ENCODE assay signal across 9 mouse cellular contexts in the genomic region with DNA sequence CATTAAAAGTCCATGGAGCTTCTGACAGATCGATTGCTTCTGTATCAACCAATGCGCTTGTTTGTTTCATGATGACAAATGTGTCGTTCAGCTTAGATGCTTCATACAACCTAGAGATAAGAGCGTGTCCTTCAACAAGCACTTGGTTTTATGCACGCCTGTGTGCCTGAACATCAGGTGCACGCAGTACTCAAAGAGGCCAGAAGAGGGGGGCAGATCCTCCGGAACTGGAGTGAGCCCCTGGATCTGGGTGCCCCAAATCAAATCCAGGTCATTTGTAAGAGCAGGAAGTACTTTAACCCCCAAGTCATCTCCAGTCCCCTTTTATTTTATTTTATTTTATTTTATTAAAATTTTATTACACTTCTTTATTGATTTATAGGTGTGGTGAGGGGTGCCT.
A peak's percentile ranks its signal among the peaks of the same experiment; 100 is the strongest.
DNase-seq lines count a peak whose midpoint lies in the region; ATAC-seq and TF ChIP-seq lines count a peak whose summit lies in the region.
"Had no signal": no experiment of that assay in that cellular context is flagged by ENCODE, and none has a peak within 500 bp of the region (broad histone marks: within the 10 kb centered on the region; RNA-seq: fewer than 3 reads in every experiment).

No protein-coding gene starts in this region.

- no peaks in the 10 kb centered on the region for H3K27me3 ChIP-seq in intestine, postnatal 0 days (replicated peaks; ENCODE audit: control insufficient read depth, insufficient read depth, low read length)
- H3K27me3 ChIP-seq in intestine, embryonic 15.5 days (replicated peaks): no peaks in the 10 kb centered on the region
- no peaks in the 10 kb centered on the region for H3K27me3 ChIP-seq in thymus, adult 2 months (ENCODE audit: control insufficient read depth, insufficient read depth, low read length)
- no peaks in the 10 kb centered on the region for H3K27me3 ChIP-seq in embryonic facial prominence, embryonic 11.5 days (ENCODE audit: control insufficient read depth, insufficient read depth, low read length)
- H3K27me3 ChIP-seq: limb, embryonic 12.5 days had no signal

- H3K36me3 ChIP-seq in intestine, postnatal 0 days (ENCODE audit: control insufficient read depth, insufficient read depth): no peaks in the 10 kb centered on the region
- no peaks in the 10 kb centered on the region for H3K36me3 ChIP-seq in intestine, embryonic 15.5 days
- H3K36me3 ChIP-seq in thymus, adult 2 months (ENCODE audit: control insufficient read depth, insufficient read depth, low read length): no peaks in the 10 kb centered on the region
- H3K36me3 ChIP-seq in embryonic facial prominence, embryonic 11.5 days (replicated peaks; ENCODE audit: control insufficient read depth, insufficient read depth, low read depth, low read length): no peaks in the 10 kb centered on the region
- H3K36me3 ChIP-seq: limb, embryonic 12.5 days had no signal

- no peak for TF ChIP-seq POLR2A in thymus, adult 2 months (IDR thresholded peaks at IDR 0.05; ENCODE audit: control insufficient read depth, extremely low read depth, insufficient read depth, low read length, poor library complexity)

- peak; percentile 59 for TF ChIP-seq CTCF in intestine, postnatal 0 days (IDR thresholded peaks at IDR 0.05; ENCODE audit: low read depth)
- TF ChIP-seq CTCF in thymus, adult 2 months (IDR thresholded peaks at IDR 0.05; ENCODE audit: borderline replicate concordance, control insufficient read depth, extremely low read depth, insufficient read depth, low read length, poor library complexity): no peak

- DNase-seq in thymus, adult 2 months: peak; percentile 1
- no peak for DNase-seq in thymus, postnatal 36 days
- peak; percentile 14 for DNase-seq in embryonic facial prominence, embryonic 11.5 days (ENCODE audit: low spot score)
- peak; percentile 54 for DNase-seq in thymus, postnatal 4 days
- no peak for DNase-seq in heart, adult 8-10 months (ENCODE audit: low spot score)
- DNase-seq in urinary bladder, postnatal 25 days (ENCODE audit: low spot score): no peak

- 63% methylated on average over 7 of the region's 7 CpGs for WGBS in intestine, postnatal 0 days
- 65% methylated on average over 7 of the region's 7 CpGs for WGBS in intestine, embryonic 15.5 days
- WGBS in thymus, adult 2 months: 74% methylated on average over 7 of the region's 7 CpGs
- 73% methylated on average over 7 of the region's 7 CpGs for WGBS in embryonic facial prominence, embryonic 11.5 days

- ATAC-seq in intestine, postnatal 0 days: no peak
- no peak for ATAC-seq in intestine, embryonic 15.5 days
- no peak for ATAC-seq in embryonic facial prominence, embryonic 11.5 days (replicated peaks; ENCODE audit: insufficient number of reproducible peaks, low FRiP score, low TSS enrichment, low read depth)

- H3K4me1 ChIP-seq in intestine, postnatal 0 days (replicated peaks; ENCODE audit: control insufficient read depth, insufficient read depth, low read length): no peaks in the 10 kb centered on the region
- no peaks in the 10 kb centered on the region for H3K4me1 ChIP-seq in intestine, embryonic 15.5 days (replicated peaks)
- H3K4me1 ChIP-seq in thymus, adult 2 months (replicated peaks; ENCODE audit: control insufficient read depth, insufficient read depth, low read length): no peaks in the 10 kb centered on the region
- H3K4me1 ChIP-seq in embryonic facial prominence, embryonic 11.5 days (ENCODE audit: control insufficient read depth, insufficient read depth, low read length): no peaks in the 10 kb centered on the region
- H3K4me1 ChIP-seq: limb, embryonic 12.5 days had no signal

- no peak overlapping the region for H3K9ac ChIP-seq in intestine, postnatal 0 days (ENCODE audit: low read depth, low read length)
- no peak overlapping the region for H3K9ac ChIP-seq in intestine, embryonic 15.5 days
- no peak overlapping the region for H3K9ac ChIP-seq in embryonic facial prominence, embryonic 11.5 days (replicated peaks; ENCODE audit: low read length)
- H3K9ac ChIP-seq: limb, embryonic 12.5 days had no signal

- no peak overlapping the region for H3K27ac ChIP-seq in intestine, postnatal 0 days (ENCODE audit: low read depth, low read length)
- no peak overlapping the region for H3K27ac ChIP-seq in intestine, embryonic 15.5 days
- H3K27ac ChIP-seq in thymus, adult 2 months (ENCODE audit: control insufficient read depth, insufficient read depth, low read length): no peak overlapping the region
- H3K27ac ChIP-seq in embryonic facial prominence, embryonic 11.5 days (replicated peaks; ENCODE audit: low read depth, low read length): no peak overlapping the region
- H3K27ac ChIP-seq: limb, embryonic 12.5 days had no signal

- H3K4me2 ChIP-seq in intestine, postnatal 0 days (replicated peaks; ENCODE audit: low read depth): no peak overlapping the region
- no peak overlapping the region for H3K4me2 ChIP-seq in intestine, embryonic 15.5 days (replicated peaks)
- no peak overlapping the region for H3K4me2 ChIP-seq in embryonic facial prominence, embryonic 11.5 days (ENCODE audit: low read depth, low read length)
- H3K4me2 ChIP-seq: limb, embryonic 12.5 days had no signal

- H3K4me3 ChIP-seq in intestine, postnatal 0 days (ENCODE audit: low read depth, low read length): no peak overlapping the region
- H3K4me3 ChIP-seq in intestine, embryonic 15.5 days (replicated peaks): no peak overlapping the region
- H3K4me3 ChIP-seq in thymus, adult 2 months (ENCODE audit: control insufficient read depth, insufficient read depth, low read length): no peak overlapping the region
- no peak overlapping the region for H3K4me3 ChIP-seq in embryonic facial prominence, embryonic 11.5 days (ENCODE audit: low read depth, low read length)
- H3K4me3 ChIP-seq: limb, embryonic 12.5 days had no signal

- no peaks in the 10 kb centered on the region for H3K9me3 ChIP-seq in intestine, postnatal 0 days (ENCODE audit: control insufficient read depth)
- H3K9me3 ChIP-seq in intestine, embryonic 15.5 days: no peaks in the 10 kb centered on the region
- no peaks in the 10 kb centered on the region for H3K9me3 ChIP-seq in embryonic facial prominence, embryonic 11.5 days (replicated peaks; ENCODE audit: control insufficient read depth, low read length)
- H3K9me3 ChIP-seq: limb, embryonic 12.5 days had no signal

Comparison
In these comparisons a context has a peak if more than half of its experiments do, and no peak if none do; other contexts are left out.
1. DNase-seq: peak in thymus, adult 2 months (single experiment), embryonic facial prominence, embryonic 11.5 days (single experiment) and thymus, postnatal 4 days (single experiment); none in thymus, postnatal 36 days (0 of 2), heart, adult 8-10 months (single experiment) and urinary bladder, postnatal 25 days (single experiment).